Mouse (Mus musculus): ENCODE results near the gene Stard13.

DNA sequence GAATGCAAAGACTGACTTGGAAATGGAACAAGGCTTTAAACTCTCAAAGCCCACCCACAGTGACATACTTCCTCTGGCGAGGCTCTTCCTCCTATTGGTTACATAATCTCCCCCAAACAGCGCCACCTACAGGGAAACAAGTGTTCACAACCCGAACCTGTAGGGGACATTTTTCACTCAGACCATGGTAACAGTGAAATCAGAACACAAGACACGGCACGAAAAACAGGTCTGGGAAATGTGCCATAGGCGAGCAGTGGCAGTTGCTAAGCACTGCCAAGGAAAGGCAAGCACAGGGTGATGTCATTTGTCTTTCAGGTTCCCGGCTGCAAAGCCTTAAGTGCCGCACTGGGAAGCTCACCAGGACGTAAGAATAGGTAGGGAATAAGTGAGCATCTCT lies 82.1 kb downstream of the Stard13 start:
- TF ChIP-seq CTCF (IDR thresholded peaks at IDR 0.05; ENCODE audit: insufficient read depth, low read depth, low read length) (no peak), POLR2A (IDR thresholded peaks at IDR 0.05; ENCODE audit: insufficient read depth, low read depth, low read length) (no peak)
